Mouse (Mus musculus): Measurements from ENCODE around the gene Asns.
"Not testable (repeated sequence)": the region's sequence is repeated elsewhere in the genome, so short reads cannot be mapped to it uniquely, and the experiment has no call there.

Asns gene

GRCm38 (mm10) chr6:7676194-7676901 lies 16.7 kb downstream of the Asns start:
- no peak for DNase-seq (ENCODE audit: low spot score in 2 of 2)

GRCm38 (mm10) chr6:7672438-7673253 lies 20.4 kb downstream of the Asns start:
- DNase-seq (ENCODE audit: low spot score in 2 of 2) = no peak

- no peak for DNase-seq (ENCODE audit: low spot score in 2 of 2)
Observed at GRCm38 (mm10) chr6:7671429-7671828, 21.6 kb downstream of the Asns start.

GRCm38 (mm10) chr6:7670588-7670987 lies 22.5 kb downstream of the Asns start:
- no peak for DNase-seq (ENCODE audit: low spot score in 2 of 2)

GRCm38 (mm10) chr6:7669721-7670120 lies 23.3 kb downstream of the Asns start:
- DNase-seq (ENCODE audit: low spot score in 2 of 2) = no peak

- DNase-seq (ENCODE audit: low spot score in 2 of 2) = no peak
Observed at GRCm38 (mm10) chr6:7668332-7668731, 24.7 kb downstream of the Asns start.

GRCm38 (mm10) chr6:7665902-7666301 lies 27.2 kb downstream of the Asns start:
- DNase-seq (ENCODE audit: low spot score in 2 of 2) = not testable (repeated sequence)

GRCm38 (mm10) chr6:7661455-7661854 lies 31.6 kb downstream of the Asns start:
- no peak for DNase-seq (ENCODE audit: low spot score in 2 of 2)

- DNase-seq (ENCODE audit: low spot score in 2 of 2) = no peak
Observed at GRCm38 (mm10) chr6:7660377-7661080, 32.5 kb downstream of the Asns start.

GRCm38 (mm10) chr6:7656601-7657000 lies 36.5 kb downstream of the Asns start:
- no peak for DNase-seq (ENCODE audit: low spot score in 2 of 2)

GRCm38 (mm10) chr6:7648458-7648857 lies 44.6 kb downstream of the Asns start:
- no peak for DNase-seq (ENCODE audit: low spot score in 2 of 2)

Measured in frontal cortex, postnatal 10 days (tissue).